Mouse (Mus musculus): ENCODE data around the gene Gm10217.

Gene Gm10217

DNA sequence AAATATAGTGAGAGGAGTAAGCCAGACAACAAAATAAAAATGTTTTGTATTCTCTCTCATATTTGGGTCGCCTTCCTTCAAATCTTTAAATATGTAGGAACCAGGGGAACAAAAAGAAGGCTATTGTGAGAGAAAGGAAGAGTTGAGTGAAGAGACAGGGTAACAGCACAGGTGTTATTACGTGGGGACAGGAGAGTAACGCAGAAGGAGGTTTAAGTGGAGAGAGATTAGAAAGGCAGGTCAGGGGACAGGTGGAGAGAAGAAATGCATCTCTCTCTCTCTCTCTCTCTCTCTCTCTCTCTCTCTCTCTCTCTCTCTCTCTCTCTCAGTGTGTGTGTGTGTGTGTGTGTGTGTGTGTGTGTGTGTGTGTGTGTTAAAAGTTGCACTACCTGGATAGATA is at the start of gene Gm10217:
TSS of gene Gm10217 (plus strand) at position 301 of the 400 bp plus-strand sequence.
- no peak for DNase-seq (ENCODE audit: low spot score in 2 of 2)

DNA sequence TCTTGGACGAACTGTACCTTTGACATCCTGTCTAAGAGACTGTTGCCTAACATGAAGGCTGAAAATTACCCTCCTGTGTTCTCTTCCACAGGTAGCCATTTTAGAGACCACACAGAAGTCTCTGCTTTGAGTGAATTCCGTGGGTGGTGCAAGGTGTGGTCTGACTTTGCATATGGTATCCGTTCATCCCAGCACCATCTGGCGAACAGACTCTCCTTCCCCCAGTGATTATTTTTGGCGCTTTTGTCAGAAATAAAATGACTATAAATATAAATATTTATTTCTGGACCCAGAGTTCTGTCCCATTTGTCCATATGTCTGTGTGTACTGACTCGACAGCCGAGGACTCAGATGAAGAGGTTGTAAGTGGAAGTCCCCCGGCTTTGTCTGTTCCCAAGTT is 39.3 kb upstream of the Gm10217 start:
- DNase-seq (ENCODE audit: low spot score in 2 of 2) = no peak

DNA sequence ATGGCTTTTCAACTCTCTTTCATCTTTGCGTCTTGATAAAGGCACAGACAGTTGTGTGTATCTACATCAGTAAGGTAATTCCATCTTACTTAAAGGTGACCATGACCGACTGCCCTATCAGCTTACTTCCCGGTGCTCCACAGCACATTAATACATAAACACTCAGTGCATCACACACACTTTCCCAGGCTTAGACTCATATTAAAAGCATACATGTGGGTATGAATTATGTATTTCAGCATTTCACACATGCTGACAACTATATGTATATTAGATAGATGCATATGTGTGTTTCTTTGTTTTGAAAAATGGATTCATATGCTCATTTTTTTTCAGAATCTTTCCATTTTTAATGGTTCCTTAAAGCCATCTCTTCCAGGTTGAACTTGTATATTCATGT is 23.8 kb upstream of the Gm10217 start:
- no peak for DNase-seq (ENCODE audit: low spot score in 2 of 2)

DNA sequence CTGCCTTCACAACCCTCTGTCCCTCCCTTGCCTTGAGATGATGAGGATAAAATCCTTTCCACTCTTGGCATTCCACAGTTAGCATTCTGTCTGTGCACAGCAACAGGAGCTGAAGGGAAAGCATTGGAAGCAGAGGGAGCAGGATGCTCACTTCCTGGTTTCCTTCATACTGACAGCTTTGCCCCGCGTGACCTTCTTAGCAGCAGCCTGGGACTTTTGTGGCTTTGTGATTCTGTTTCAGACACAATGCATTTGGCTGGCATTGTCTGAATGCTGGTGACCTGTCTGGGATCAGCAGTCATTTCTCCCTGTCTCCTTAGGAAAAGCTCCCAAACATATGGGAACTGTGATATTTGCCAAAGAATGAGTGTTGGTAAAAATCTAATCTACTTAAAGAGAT is 4.8 kb upstream of the Gm10217 start:
- DNase-seq (ENCODE audit: low spot score in 2 of 2) = no peak

DNA sequence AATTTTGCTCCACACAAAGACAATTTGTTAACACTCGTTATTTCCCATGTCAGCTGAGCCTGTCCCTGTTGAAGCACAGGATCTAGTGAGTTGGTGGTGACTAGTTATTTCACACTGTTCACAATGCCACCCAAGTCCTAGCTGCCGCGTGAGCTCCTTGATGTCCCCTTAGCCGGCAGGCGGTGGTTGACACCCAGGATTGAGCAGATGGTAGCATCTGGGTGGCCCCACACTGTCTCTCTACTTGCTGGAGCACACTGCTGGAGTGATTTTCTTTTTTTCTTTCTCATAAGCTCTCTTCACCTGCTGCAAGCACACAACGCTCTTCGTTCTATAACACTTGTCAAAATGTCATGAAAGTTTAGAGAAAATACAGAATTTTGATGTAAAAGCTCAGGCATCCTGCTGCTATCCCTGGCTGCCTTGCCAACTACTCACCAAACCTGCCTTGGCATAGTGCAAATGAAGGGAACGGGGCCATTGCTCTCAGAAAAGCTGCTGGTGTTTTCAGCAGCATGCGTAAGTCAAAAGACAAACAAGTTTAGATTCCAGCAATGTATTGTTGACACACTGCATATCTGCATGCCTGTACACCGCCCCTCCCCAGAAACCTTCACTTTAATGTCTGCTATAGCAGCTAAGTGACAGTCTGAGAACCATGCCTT is 3.4 kb upstream of the Gm10217 start:
- DNase-seq (ENCODE audit: low spot score in 2 of 2) = no peak

DNA sequence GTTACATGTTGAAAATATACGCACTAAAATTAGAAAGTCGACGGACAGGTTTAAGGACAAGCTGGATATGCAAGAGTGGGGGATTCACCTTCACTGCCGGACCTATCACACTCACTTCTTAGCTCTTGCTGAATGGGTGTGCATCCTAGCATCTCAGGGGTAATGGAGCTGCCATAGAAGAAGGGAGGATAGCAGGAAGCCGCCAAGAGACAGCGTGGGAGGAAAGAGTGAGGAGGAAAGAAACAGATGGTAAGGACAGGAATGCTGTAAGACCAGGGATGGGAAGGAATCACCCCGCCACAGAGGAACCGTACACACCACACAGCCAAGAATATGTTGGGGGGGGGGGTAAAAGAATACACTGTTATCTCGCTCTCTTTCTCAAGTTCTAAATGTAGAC is 1.1 kb downstream of the Gm10217 start:
- peak; percentile 6 to 11 for DNase-seq (ENCODE audit: low spot score in 2 of 2)

DNA sequence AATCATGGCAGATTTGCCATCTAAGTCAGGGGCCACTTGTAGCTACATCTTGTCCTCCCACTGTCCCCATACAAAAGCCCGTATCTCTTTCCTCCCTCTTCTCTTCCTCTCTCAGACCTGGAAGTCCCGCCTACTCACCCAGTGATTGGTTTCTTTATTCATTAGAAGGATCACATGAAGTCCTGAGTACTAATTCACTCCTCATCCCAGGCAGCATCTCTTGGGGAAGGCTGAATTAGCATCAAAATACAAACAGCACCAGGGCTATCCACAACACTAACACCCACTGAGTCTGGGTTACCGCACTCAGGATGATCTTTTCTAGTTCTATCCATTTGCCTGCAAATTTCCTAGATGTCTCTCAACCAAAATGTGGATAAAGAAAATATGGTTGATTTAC is 4.0 kb downstream of the Gm10217 start:
- DNase-seq (ENCODE audit: low spot score in 2 of 2) = no peak

DNA sequence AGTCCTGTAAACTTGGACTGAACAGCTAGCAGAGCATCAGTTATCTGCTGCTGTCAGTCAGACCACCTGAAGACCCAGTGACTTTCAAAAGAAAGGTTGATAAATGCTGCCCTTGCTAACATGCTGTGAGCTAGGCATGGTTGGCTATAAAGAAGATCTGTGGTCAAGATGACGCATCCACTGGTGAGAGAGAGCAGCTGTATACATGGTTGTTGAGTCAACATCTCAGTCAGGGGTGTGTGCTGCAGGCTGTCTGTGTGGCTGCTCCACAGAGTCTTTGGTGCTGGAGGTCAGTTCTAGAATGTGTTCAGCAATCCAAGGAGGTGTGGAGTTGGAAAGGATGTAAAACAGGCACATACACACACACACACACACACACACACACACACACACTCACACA is 12.2 kb downstream of the Gm10217 start:
- DNase-seq (ENCODE audit: low spot score in 2 of 2) = no peak

DNA sequence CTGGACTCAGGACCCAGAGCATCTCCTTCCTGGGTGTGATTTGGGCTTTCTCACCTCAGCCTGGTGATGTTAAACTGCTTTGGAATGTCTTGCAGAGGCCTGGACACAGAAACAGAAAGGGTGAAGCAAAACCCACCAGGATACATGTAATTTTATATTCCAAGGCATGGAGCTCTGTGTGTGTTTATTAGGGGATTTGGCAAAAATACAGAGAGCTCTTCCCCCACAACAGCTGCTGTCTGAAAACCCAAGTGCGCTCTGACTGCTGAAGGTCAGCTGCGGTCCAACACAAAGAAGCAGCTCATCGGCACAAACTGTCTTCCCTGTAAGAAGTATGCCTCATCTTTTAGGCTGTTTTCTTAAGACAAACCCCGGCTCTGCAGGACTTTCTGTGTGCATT is 15.9 kb downstream of the Gm10217 start:
- no peak for DNase-seq (ENCODE audit: low spot score in 2 of 2)

DNA sequence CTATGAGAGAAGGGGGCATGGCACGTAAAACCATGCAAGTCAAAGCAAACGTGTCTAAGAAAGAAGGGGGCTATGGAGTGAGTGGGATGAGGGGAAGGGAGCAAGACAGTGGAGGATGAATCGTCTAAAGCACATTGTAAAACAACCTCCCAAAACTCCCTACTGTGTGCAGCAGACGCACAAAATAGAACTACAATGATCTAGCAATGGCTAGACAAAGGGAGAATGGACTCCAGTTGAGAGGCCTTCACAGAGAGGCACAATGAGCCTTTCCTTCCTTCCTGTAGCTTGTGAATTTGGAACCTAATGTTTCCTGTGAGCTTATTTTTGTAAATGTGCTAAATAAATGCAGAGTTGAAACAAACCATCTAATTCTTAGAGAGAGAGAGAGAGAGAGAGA is 22.7 kb downstream of the Gm10217 start:
- DNase-seq (ENCODE audit: low spot score in 2 of 2) = no peak

DNA sequence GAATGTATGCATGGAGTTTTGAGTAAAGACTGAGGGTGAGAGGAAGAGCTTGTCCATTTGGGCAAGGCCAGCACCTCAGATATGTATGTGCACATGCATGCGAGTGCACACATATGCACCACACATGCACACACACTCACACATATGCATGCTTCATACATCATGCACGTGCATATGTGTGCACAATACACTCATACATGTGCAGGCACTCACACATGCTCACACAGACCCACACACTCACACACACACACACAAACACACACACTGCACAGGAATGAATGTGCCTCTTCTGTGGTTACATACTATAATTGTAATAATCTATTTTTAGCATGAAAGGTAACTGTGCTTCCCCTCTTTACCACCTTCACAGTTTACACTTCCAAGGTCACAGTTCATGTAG is 35.1 kb downstream of the Gm10217 start:
- DNase-seq (ENCODE audit: low spot score in 2 of 2) = no peak

DNA sequence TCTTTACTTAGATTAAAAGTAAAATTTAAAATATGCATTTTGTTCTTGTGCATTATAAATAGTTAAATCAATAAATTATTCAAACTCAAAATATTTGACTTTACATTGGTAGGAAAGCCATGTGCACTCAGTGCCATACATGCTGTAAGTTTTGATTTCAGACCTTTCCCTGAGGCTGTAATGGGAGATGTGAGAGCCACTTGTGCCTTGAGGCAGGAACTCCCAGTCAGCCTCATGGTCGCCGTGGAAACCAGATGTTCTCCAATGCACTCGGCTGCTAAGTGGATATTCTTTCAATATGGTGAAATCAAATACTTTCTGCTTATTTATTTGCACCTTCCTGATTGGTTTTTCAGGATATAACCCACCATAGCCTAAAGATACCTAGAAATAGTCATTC is 35.6 kb downstream of the Gm10217 start:
- DNase-seq (ENCODE audit: low spot score in 2 of 2) = peak in 1 of 2 experiments; percentile 8
